Mouse (Mus musculus): ENCODE measurements around the gene Fbxl13.
A peak's percentile ranks its signal among the peaks of the same experiment; 100 is the strongest.

The Fbxl13 gene

GRCm38 (mm10) chr5:21481521-21481920 is 163.9 kb downstream of the Fbxl13 start:
- no peak for DNase-seq

- no peak for DNase-seq
Observed at GRCm38 (mm10) chr5:21479746-21480145, 165.7 kb downstream of the Fbxl13 start.

GRCm38 (mm10) chr5:21478428-21478827 is 167.0 kb downstream of the Fbxl13 start:
- no peak for DNase-seq

GRCm38 (mm10) chr5:21468100-21468499 is 177.3 kb downstream of the Fbxl13 start:
- DNase-seq: no peak

- no peak for DNase-seq
Observed at GRCm38 (mm10) chr5:21467387-21467786, 178.0 kb downstream of the Fbxl13 start.

GRCm38 (mm10) chr5:21440833-21441530 is 204.5 kb downstream of the Fbxl13 start:
- DNase-seq: peak; percentile 31

GRCm38 (mm10) chr5:21439446-21440110 is 205.9 kb downstream of the Fbxl13 start:
- no peak for DNase-seq

GRCm38 (mm10) chr5:21438428-21438827 is 207.0 kb downstream of the Fbxl13 start:
- DNase-seq: no peak

GRCm38 (mm10) chr5:21436471-21436975 is 208.9 kb downstream of the Fbxl13 start:
- DNase-seq: no peak

- peak; percentile 15 for DNase-seq
Observed at GRCm38 (mm10) chr5:21434148-21434929, 211.1 kb downstream of the Fbxl13 start.

Data from lung, postnatal 14 days (tissue).